ENCODE assay signal across 11 mouse cellular contexts in genomic region chr16:85137348-85137747, GRCm38 (mm10). TPM values are rescaled to one million over a fixed set of nuclear protein-coding genes. Genes with fewer than 3 reads are reported as not detected.
DNase-seq lines count a peak whose midpoint lies in the region; ATAC-seq and TF ChIP-seq lines count a peak whose summit lies in the region.
"Had no signal": no experiment of that assay in that cellular context is flagged by ENCODE, and none has a peak within 500 bp of the region (broad histone marks: within the 10 kb centered on the region; RNA-seq: fewer than 3 reads in every experiment).

No protein-coding gene starts in this region.

- CTCF ChIA-PET in Patski (lab: Charles Lee), result interaction anchor here (0.8 to 1.6 kb wide), 5 partner anchors 10 to 35 kb away, joined by 3 to 5 read pairs (median 3); no protein-coding TSS in a partner anchor

- in situ Hi-C loops in Patski (cut with MboI; ENCODE audit: low pct_unique_long_range_greater_than_20kb), result no loop called here

- H3K9me3 ChIP-seq in heart, embryonic 10.5 days, result no peaks in the 10 kb centered on the region
- H3K9me3 ChIP-seq: hindbrain, embryonic 15.5 days; liver, embryonic 13.5 days had no signal

- intact Hi-C loops in left cerebral cortex, postnatal 25 days (cut with DNase I), result loop anchor here (2.0 kb wide), 1 partner anchor 35 kb away; the partner anchor contains the start of gene App

- 0 out of 2 replicates have a peak overlapping the region, but pooled peaks have one; percentile 18 for H3K4me3 ChIP-seq in heart, embryonic 10.5 days
- H3K4me3 ChIP-seq: hindbrain, embryonic 15.5 days; liver, embryonic 13.5 days had no signal

- POLR2A ChIA-PET in Patski (lab: Charles Lee), result interaction anchor here (1.1 kb wide), 1 partner anchor 36 kb away, joined by 5 read pairs; the partner anchor contains the start of gene App

- peak overlapping the region; percentile 56; the same call in 1 of the 2 replicates for H3K27ac ChIP-seq in heart, embryonic 10.5 days
- H3K27ac ChIP-seq: hindbrain, embryonic 15.5 days; liver, embryonic 13.5 days had no signal

- 38% methylated on average over 11 of the region's 11 CpGs for WGBS in heart, embryonic 10.5 days

- DNase-seq in heart, embryonic 10.5 days (ENCODE audit: low spot score), result no peak
- DNase-seq in heart, adult 18-20 months, result no peak
- DNase-seq in Patski (ENCODE audit: low read depth, low spot score), result peak; percentile 93
- DNase-seq in cerebellum, postnatal 25 days, result peak; percentile 57 to 62
- DNase-seq in left cerebral cortex, postnatal 25 days (ENCODE audit: low spot score in 2 of 2), result peak; percentile 65 to 97
- DNase-seq in kidney, postnatal 4 days, result no peak
- no peak for DNase-seq in B cell, adult 2 months
- DNase-seq: liver, embryonic 13.5 days; thymus, adult 18-20 months had no signal

- ATAC-seq in Patski, result peak; percentile 94
- no peak for ATAC-seq in activated CD4-positive, CD25-positive, alpha-beta regulatory T cell, adult 4 months

- TF ChIP-seq CTCF in Patski (IDR thresholded peaks at IDR 0.05), result no peak

- H3K27me3 ChIP-seq in heart, embryonic 10.5 days (ENCODE audit: insufficient read depth, poor library complexity, severe bottlenecking), result no peaks in the 10 kb centered on the region
- no peaks in the 10 kb centered on the region for H3K27me3 ChIP-seq in Patski
- H3K27me3 ChIP-seq: hindbrain, embryonic 15.5 days; liver, embryonic 13.5 days had no signal

- peaks cover 36% of the 10 kb centered on the region for H3K4me1 ChIP-seq in heart, embryonic 10.5 days

- no peaks in the 10 kb centered on the region for H3K36me3 ChIP-seq in heart, embryonic 10.5 days
- H3K36me3 ChIP-seq: hindbrain, embryonic 15.5 days; liver, embryonic 13.5 days had no signal

RNA-seq across cellular contexts. Expression of gene App, which starts 36.2 kb away (rescaled TPM):
- polyA plus RNA-seq in heart, embryonic 10.5 days (2016; fragmentation: Nextera tagmentation; extraction: Ambion mirVana), result 144 and 151 TPM in 2 replicates
- total RNA-seq in heart, adult 18-20 months (2021), result 100 to 1,000 TPM; 132 to 140 TPM
- polyA plus RNA-seq in Patski (2021), result 1,235 TPM
- total RNA-seq in left cerebral cortex, postnatal 25 days (2021), result 1,000 to 10,000 TPM; 1,358 to 1,417 TPM
- under 1 TPM; 0.07 to 0.22 TPM for polyA plus RNA-seq in activated CD4-positive, CD25-positive, alpha-beta regulatory T cell, adult 4 months (2017; shearing (Covaris generic))

Comparison
In these comparisons a context has a peak if more than half of its experiments do, and no peak if none do; other contexts are left out.
1. DNase-seq: peak in Patski (single experiment), cerebellum, postnatal 25 days (2 of 2) and left cerebral cortex, postnatal 25 days (2 of 2); none in heart, embryonic 10.5 days (single experiment), heart, adult 18-20 months (0 of 2), kidney, postnatal 4 days (0 of 2) and B cell, adult 2 months (0 of 2).
2. RNA of gene App, which starts 36.2 kb away (polyA plus RNA-seq): 1,235 TPM in Patski (single experiment) and 144 to 151 TPM in heart, embryonic 10.5 days; 0.07 to 0.22 TPM in activated CD4-positive, CD25-positive, alpha-beta regulatory T cell, adult 4 months; every median in the first group is over 100 times any median in the second.